Comparison of ENCODE assay signal across 12 mouse cellular contexts in genomic region chr10:70800736-70801306, GRCm38 (mm10).
A peak's percentile ranks its signal among the peaks of the same experiment; 100 is the strongest.
DNase-seq lines count a peak whose midpoint lies in the region; ATAC-seq and TF ChIP-seq lines count a peak whose summit lies in the region.
"Had no signal": no experiment of that assay in that cellular context is flagged by ENCODE, and none has a peak within 500 bp of the region (broad histone marks: within the 10 kb centered on the region; RNA-seq: fewer than 3 reads in every experiment).

No protein-coding gene starts in this region.

- H3K27me3 ChIP-seq in lung, embryonic 14.5 days (ENCODE audit: insufficient read depth, low read length) = no peaks in the 10 kb centered on the region
- no peaks in the 10 kb centered on the region for H3K27me3 ChIP-seq in kidney, postnatal 0 days (ENCODE audit: insufficient read depth, low read length)
- no peaks in the 10 kb centered on the region for H3K27me3 ChIP-seq in cerebellum, adult 2 months (ENCODE audit: control insufficient read depth, insufficient read depth, low read length)
- H3K27me3 ChIP-seq: liver, embryonic 15.5 days; Patski had no signal

- H3K9ac ChIP-seq in lung, embryonic 14.5 days = no peak overlapping the region
- no peak overlapping the region for H3K9ac ChIP-seq in kidney, postnatal 0 days (ENCODE audit: low read depth, low read length)
- H3K9ac ChIP-seq: liver, embryonic 15.5 days had no signal

- no peak for TF ChIP-seq CTCF in lung, embryonic 14.5 days (IDR thresholded peaks at IDR 0.05; ENCODE audit: low read depth)
- TF ChIP-seq CTCF in kidney, postnatal 0 days (IDR thresholded peaks at IDR 0.05; ENCODE audit: low read depth) = no peak
- no peak for TF ChIP-seq CTCF in olfactory bulb, adult 2 months (IDR thresholded peaks at IDR 0.05; ENCODE audit: insufficient read depth, low read depth, low read length)
- TF ChIP-seq CTCF in cerebellum, adult 2 months (IDR thresholded peaks at IDR 0.05; ENCODE audit: borderline replicate concordance, insufficient read depth, low read depth, low read length) = no peak

- H3K4me3 ChIP-seq in lung, embryonic 14.5 days (ENCODE audit: low read depth, low read length) = no peak overlapping the region
- no peak overlapping the region for H3K4me3 ChIP-seq in kidney, postnatal 0 days (replicated peaks; ENCODE audit: low read depth, low read length)
- no peak overlapping the region for H3K4me3 ChIP-seq in olfactory bulb, adult 2 months (ENCODE audit: insufficient read depth, low read depth, low read length)
- no peak overlapping the region for H3K4me3 ChIP-seq in cerebellum, adult 2 months (replicated peaks; ENCODE audit: insufficient read depth, low read depth, low read length)
- H3K4me3 ChIP-seq: liver, embryonic 15.5 days had no signal

- WGBS in lung, embryonic 14.5 days = 42% methylated on average over 11 of the region's 11 CpGs
- WGBS in kidney, postnatal 0 days = 27% methylated on average over 11 of the region's 11 CpGs
- 43% methylated on average over 11 of the region's 11 CpGs for WGBS in olfactory bulb, adult 2 months
- 56% methylated on average over 11 of the region's 11 CpGs for WGBS in cerebellum, adult 2 months

- H3K9me3 ChIP-seq in lung, embryonic 14.5 days (ENCODE audit: low read depth, low read length) = no peaks in the 10 kb centered on the region
- no peaks in the 10 kb centered on the region for H3K9me3 ChIP-seq in kidney, postnatal 0 days (replicated peaks; ENCODE audit: low read length)
- H3K9me3 ChIP-seq: liver, embryonic 15.5 days had no signal

- peak; percentile 8 for DNase-seq in lung, embryonic 14.5 days
- no peak for DNase-seq in lung, postnatal 10 days
- DNase-seq in frontal cortex, postnatal 36 days (ENCODE audit: low spot score in 2 of 2) = peak; percentile 13 to 28
- DNase-seq in kidney, postnatal 0 days (ENCODE audit: low spot score) = peak; percentile 34
- DNase-seq in cerebellum, adult 2 months = no peak
- no peak for DNase-seq in lung, postnatal 14 days
- DNase-seq in layer of hippocampus, postnatal 10 days (ENCODE audit: low spot score in 2 of 2) = no peak
- DNase-seq: cerebellum, adult 9-11 months; thymus, postnatal 36 days had no signal

- no peak overlapping the region for H3K27ac ChIP-seq in lung, embryonic 14.5 days (ENCODE audit: low read depth)
- no peak overlapping the region for H3K27ac ChIP-seq in kidney, postnatal 0 days
- peak overlapping the region; percentile 95 for H3K27ac ChIP-seq in olfactory bulb, adult 2 months (ENCODE audit: insufficient read depth, low read depth, low read length)
- H3K27ac ChIP-seq in cerebellum, adult 2 months (ENCODE audit: insufficient read depth, low read length) = no peak overlapping the region
- H3K27ac ChIP-seq: liver, embryonic 15.5 days had no signal

- TF ChIP-seq POLR2A in olfactory bulb, adult 2 months (IDR thresholded peaks at IDR 0.05; ENCODE audit: insufficient read depth, low read depth, low read length) = no peak
- TF ChIP-seq POLR2A in cerebellum, adult 2 months (IDR thresholded peaks at IDR 0.05; ENCODE audit: borderline replicate concordance, insufficient read depth, low read length) = no peak

- H3K36me3 ChIP-seq in lung, embryonic 14.5 days (ENCODE audit: insufficient read depth) = no peaks in the 10 kb centered on the region
- no peaks in the 10 kb centered on the region for H3K36me3 ChIP-seq in kidney, postnatal 0 days (ENCODE audit: insufficient read depth, low read length)
- H3K36me3 ChIP-seq: liver, embryonic 15.5 days had no signal

- no peak; the same call in 1 of the 2 replicates for ATAC-seq in lung, embryonic 14.5 days (ENCODE audit: insufficient read depth)
- ATAC-seq in kidney, postnatal 0 days (replicated peaks; ENCODE audit: low FRiP score, low read depth) = peak; percentile 82
- ATAC-seq: Patski had no signal

- H3K4me2 ChIP-seq in lung, embryonic 14.5 days = no peak overlapping the region
- H3K4me2 ChIP-seq in kidney, postnatal 0 days (ENCODE audit: low read length) = peak overlapping the region; percentile 43
- H3K4me2 ChIP-seq: liver, embryonic 15.5 days had no signal

- no peaks in the 10 kb centered on the region for H3K4me1 ChIP-seq in lung, embryonic 14.5 days (ENCODE audit: insufficient read depth)
- H3K4me1 ChIP-seq in kidney, postnatal 0 days (replicated peaks; ENCODE audit: insufficient read depth, low read length) = 0 out of 2 replicates have a peak, but pooled peaks cover 3% of the 10 kb centered on the region
- peaks cover 19% of the 10 kb centered on the region for H3K4me1 ChIP-seq in olfactory bulb, adult 2 months (ENCODE audit: control insufficient read depth, insufficient read depth, low read length)
- no peaks in the 10 kb centered on the region for H3K4me1 ChIP-seq in cerebellum, adult 2 months (ENCODE audit: control insufficient read depth, insufficient read depth, low read length)
- H3K4me1 ChIP-seq: liver, embryonic 15.5 days had no signal

Comparison
In these comparisons a context has a peak if more than half of its experiments do, and no peak if none do; other contexts are left out.
1. DNase-seq: peak in lung, embryonic 14.5 days (single experiment), frontal cortex, postnatal 36 days (2 of 2) and kidney, postnatal 0 days (single experiment); none in lung, postnatal 10 days (single experiment), cerebellum, adult 2 months (0 of 2), lung, postnatal 14 days (single experiment) and layer of hippocampus, postnatal 10 days (0 of 2).